Mouse (Mus musculus) thymus, adult 2 months (tissue): ENCODE data around the gene Dlx4. TPM values are rescaled to one million over a fixed set of nuclear protein-coding genes. Genes with fewer than 3 reads are reported as not detected.

ENCODE experiments used
- DNase-seq: peaks from one replicate; pipeline ENCODE4 v3.0.0; 2021
- H3K27ac ChIP-seq: fragments of 200-500 bp; 2 replicates; pipeline ENCODE4 v1.5.1; 2012; ENCODE audit warnings: low read length, control low read depth; ENCODE audit not compliant: control insufficient read depth, insufficient read depth
- H3K27me3 ChIP-seq: fragments of 200-500 bp; 2 replicates; pipeline ENCODE4 v1.6.1; 2012; ENCODE audit warnings: mild to moderate bottlenecking, low read length, moderate library complexity, mixed read lengths; ENCODE audit not compliant: control insufficient read depth, insufficient read depth
- H3K36me3 ChIP-seq: fragments of 200-500 bp; 2 replicates; pipeline ENCODE4 v1.6.1; 2012; ENCODE audit warnings: mild to moderate bottlenecking, low read length, moderate library complexity; ENCODE audit not compliant: control insufficient read depth, insufficient read depth
- H3K4me1 ChIP-seq: fragments of 200-500 bp; replicated peaks from 2 replicates; pipeline ENCODE4 v1.6.1; 2012; ENCODE audit warnings: low read length; ENCODE audit not compliant: control insufficient read depth, insufficient read depth
- H3K4me3 ChIP-seq: fragments of 200-500 bp; 2 replicates; pipeline ENCODE4 v1.5.1; 2012; ENCODE audit warnings: mild to moderate bottlenecking, low read length, control low read depth, moderate library complexity; ENCODE audit not compliant: control insufficient read depth, insufficient read depth
- CTCF ChIP-seq: fragments of 200-500 bp; IDR thresholded peaks from 2 replicates; pipeline ENCODE4 v1.5.1; 2012; ENCODE audit warnings: mild to moderate bottlenecking, control low read depth, low read length, moderate library complexity, borderline replicate concordance; ENCODE audit not compliant: control insufficient read depth, poor library complexity, insufficient read depth; ENCODE audit errors: extremely low read depth
- POLR2A ChIP-seq: fragments of 200-500 bp; IDR thresholded peaks from 2 replicates; pipeline ENCODE4 v1.6.1; 2012; ENCODE audit warnings: mild to moderate bottlenecking, low read length, control low read depth, moderate library complexity; ENCODE audit not compliant: control insufficient read depth, poor library complexity, insufficient read depth; ENCODE audit errors: extremely low read depth
- WGBS: fragments of 180-500 bp; shearing (Covaris S2); methylation state at CpG from one replicate; pipeline ENCODE4 v1.1.7; 2018; 5-methylcytosine and 5-hydroxymethylcytosine counted together
- polyA plus RNA-seq: library from polyadenylated mRNA; depleted of rRNA; stranded (reverse); fragments of >200 nt; gene quantifications from 2 replicates; pipeline ENCODE4 v1.2.3, GENCODE M21; 2012

The Dlx4 gene
- polyA plus RNA-seq, 1 experiment, result 0.34 TPM

GRCm38 (mm10) chr11:95101071-95101788 lies 44.8 kb downstream of the Dlx4 start:
- peaks cover 2% of the 10 kb centered on the region; the same call in 1 of the 2 replicates for H3K27me3 ChIP-seq
- H3K4me3 ChIP-seq, result no peak overlapping the region
- DNase-seq, result no peak
- no peak overlapping the region for H3K27ac ChIP-seq
- no peaks in the 10 kb centered on the region for H3K4me1 ChIP-seq
- no peak for TF ChIP-seq POLR2A
- no peak for TF ChIP-seq CTCF
- 27% methylated on average over 16 of the region's 16 CpGs for WGBS
- no peaks in the 10 kb centered on the region for H3K36me3 ChIP-seq

DNA sequence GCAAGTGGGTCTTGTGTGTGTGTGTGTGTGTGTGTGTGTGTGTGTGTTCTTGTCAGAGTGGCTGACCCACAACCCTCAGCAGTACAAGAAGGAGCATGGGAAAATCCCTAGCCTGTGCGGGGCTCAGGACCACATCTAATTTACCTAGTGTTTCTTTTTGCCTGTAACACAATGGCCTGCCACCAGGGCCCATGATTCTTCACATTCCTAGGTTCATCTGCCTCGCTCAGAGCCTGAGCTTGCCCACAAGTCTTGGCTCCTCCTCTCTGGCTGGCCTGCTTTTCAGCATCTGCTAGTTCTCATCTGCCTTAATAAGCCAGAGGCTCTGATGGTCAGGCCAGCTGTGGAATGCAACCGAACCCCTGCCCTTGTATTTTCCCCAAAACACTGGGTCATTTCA lies 45.7 kb downstream of the Dlx4 start:
- no peak overlapping the region for H3K27ac ChIP-seq
- no peak overlapping the region for H3K4me3 ChIP-seq
- no peaks in the 10 kb centered on the region; the same call in 1 of the 2 replicates for H3K27me3 ChIP-seq
- no peak for DNase-seq
- no peak for TF ChIP-seq POLR2A
- no peak for TF ChIP-seq CTCF
- H3K36me3 ChIP-seq, result no peaks in the 10 kb centered on the region
- WGBS, result 76% methylated on average over 3 of the region's 3 CpGs
- H3K4me1 ChIP-seq, result no peaks in the 10 kb centered on the region

- DNase-seq, result no peak
- Histone ChIP-seq H3K4me3 (no peak overlapping the region), H3K4me1 (no peaks in the 10 kb centered on the region), H3K27me3 (no peaks in the 10 kb centered on the region), H3K27ac (no peak overlapping the region), H3K36me3 (no peaks in the 10 kb centered on the region)
- no peak for TF ChIP-seq CTCF
- TF ChIP-seq POLR2A, result no peak
- 86% methylated on average over 5 of the region's 5 CpGs for WGBS
Measured at GRCm38 (mm10) chr11:95098346-95099095, 47.5 kb downstream of the Dlx4 start.

- Histone ChIP-seq H3K4me1 (no peaks in the 10 kb centered on the region), H3K27me3 (no peaks in the 10 kb centered on the region), H3K27ac (no peak overlapping the region), H3K36me3 (no peaks in the 10 kb centered on the region), H3K4me3 (no peak overlapping the region)
- TF ChIP-seq POLR2A (no peak), CTCF (no peak)
- DNase-seq, result no peak
- 78% methylated on average over 6 of the region's 6 CpGs for WGBS
Measured at GRCm38 (mm10) chr11:95097889-95098288, 48.2 kb downstream of the Dlx4 start.

GRCm38 (mm10) chr11:95096608-95097373 lies 49.3 kb downstream of the Dlx4 start:
- Histone ChIP-seq H3K4me3 (no peak overlapping the region), H3K36me3 (no peaks in the 10 kb centered on the region), H3K4me1 (no peaks in the 10 kb centered on the region), H3K27ac (no peak overlapping the region), H3K27me3 (no peaks in the 10 kb centered on the region)
- 87% methylated on average over 4 of the region's 4 CpGs for WGBS
- TF ChIP-seq CTCF (no peak), POLR2A (no peak)
- no peak for DNase-seq

DNA sequence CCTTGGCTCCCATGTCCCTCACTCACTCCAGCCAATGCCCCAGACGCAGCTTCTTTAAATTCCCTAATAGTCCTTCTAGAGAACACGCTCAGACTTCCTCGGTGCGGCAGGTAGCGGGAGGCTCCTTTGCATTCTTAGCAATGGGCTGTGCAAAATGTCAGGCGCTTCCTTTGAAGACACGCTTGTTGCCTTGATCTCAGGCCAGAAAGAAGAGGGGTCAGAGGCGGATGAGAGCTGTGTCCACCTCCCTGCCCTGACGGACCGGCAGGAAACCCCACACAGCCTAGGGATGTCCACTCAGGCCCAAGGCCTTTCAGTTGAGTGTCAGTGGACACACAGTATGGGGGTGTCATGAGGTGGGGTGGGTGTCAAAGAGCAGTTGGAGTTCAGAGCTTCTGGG lies 50.5 kb downstream of the Dlx4 start:
- WGBS, result 92% methylated on average over 10 of the region's 10 CpGs
- H3K4me3 ChIP-seq, result no peak overlapping the region
- H3K27me3 ChIP-seq, result no peaks in the 10 kb centered on the region
- no peaks in the 10 kb centered on the region for H3K36me3 ChIP-seq
- TF ChIP-seq POLR2A (no peak), CTCF (no peak)
- no peak overlapping the region for H3K27ac ChIP-seq
- no peaks in the 10 kb centered on the region for H3K4me1 ChIP-seq
- DNase-seq, result no peak
